Mouse (Mus musculus): ENCODE data around the gene Gm39566.

The Gm39566 gene

GRCm38 (mm10) chr11:69833554-69833953 is 18.5 kb upstream of the Gm39566 start:
- DNase-seq: no peak

GRCm38 (mm10) chr11:69828832-69829231 is 13.7 kb upstream of the Gm39566 start:
- DNase-seq: no peak

DNA sequence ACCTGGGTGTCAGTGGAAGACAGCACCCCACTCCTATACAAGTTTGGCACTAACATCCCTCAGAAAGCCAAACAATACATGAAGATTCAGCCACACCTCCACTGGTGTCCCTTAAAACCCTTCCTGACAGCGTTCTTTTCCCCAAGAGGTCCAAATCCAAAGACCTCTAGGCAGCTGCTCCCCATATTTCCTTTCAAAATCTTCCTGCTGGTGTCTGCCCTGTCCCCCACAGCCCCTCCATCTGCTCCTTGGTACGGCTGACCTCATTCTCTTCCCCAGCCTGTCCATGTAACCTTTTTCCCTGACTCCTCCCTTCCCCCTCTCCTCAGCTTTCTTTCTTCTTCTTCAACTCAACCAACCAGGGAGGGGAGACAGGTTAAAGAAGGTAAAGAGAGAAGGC is 8.4 kb upstream of the Gm39566 start:
- DNase-seq: no peak

DNA sequence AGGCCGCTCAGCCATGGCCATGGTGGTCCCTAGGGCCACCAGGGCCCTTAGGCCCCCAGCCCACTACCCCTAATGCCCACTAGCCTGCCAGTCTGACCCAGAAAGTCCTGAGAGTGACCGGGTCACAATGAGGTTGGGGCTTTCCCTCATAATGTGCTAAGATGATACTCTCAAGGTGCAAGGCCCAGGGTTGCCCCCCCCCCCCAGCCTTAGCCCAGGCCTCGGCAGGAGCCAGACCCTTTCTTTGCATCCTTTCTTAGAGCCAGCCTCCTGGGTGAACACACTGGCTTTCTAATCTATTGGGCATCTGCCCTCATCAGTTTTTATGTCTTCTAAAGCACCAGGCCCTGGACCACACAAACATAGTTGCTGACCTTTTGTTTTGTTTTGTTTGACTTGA is 7.0 kb upstream of the Gm39566 start, which contains the start of gene Spem1:
Gene Spem1, minus strand, starts transcription at position 101 of the 400 bp plus-strand sequence.
- DNase-seq: no peak

- DNase-seq: no peak
Observed at GRCm38 (mm10) chr11:69818871-69819270, 3.8 kb upstream of the Gm39566 start.

DNA sequence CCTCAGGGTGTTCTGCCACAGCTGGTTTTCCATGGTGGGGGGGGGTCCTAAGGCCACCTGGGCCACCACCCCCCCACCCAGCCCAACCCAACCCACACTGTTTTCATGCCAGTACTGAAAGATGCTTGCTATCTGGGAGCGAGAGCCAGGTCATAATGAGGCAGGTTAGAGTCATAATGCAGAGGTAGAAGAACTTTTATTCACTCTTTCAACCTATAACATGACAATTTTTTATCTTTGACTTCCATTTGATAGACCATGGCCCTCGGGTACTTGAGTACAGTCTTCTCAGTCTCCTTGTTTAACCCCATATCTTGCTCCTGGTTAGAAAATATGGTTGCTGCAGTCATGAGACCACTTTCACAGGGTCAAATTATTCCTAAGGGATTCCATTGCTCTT is 3.3 kb upstream of the Gm39566 start, which contains the start of gene Spem2:
Gene Spem2, minus strand, starts transcription at position 101 of the 400 bp plus-strand sequence.
- no peak for DNase-seq

DNA sequence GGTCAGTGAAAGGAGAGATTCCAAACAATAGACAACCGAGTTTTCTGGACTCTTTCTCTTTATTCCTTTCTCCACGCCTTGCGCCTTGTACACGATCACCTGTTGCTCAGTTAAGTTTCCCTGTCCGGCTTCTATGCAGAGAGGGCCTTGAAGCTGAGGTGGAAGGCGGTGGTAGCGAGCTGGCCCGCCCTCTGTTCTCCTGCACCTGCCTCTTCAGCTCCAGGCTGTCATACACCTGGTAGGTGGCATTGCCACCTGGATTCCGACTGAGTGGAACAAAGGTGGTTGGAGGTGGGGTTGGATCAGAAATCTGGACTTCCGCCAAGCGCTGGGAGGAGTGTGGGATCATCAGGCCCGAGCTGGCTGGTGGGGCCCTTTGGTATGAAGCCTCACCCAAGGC is 1.4 kb upstream of the Gm39566 start:
- DNase-seq: no peak

- DNase-seq: no peak
Observed at GRCm38 (mm10) chr11:69810280-69810679, 4.8 kb downstream of the Gm39566 start.

GRCm38 (mm10) chr11:69807641-69808040 is 7.5 kb downstream of the Gm39566 start:
- DNase-seq: no peak

DNA sequence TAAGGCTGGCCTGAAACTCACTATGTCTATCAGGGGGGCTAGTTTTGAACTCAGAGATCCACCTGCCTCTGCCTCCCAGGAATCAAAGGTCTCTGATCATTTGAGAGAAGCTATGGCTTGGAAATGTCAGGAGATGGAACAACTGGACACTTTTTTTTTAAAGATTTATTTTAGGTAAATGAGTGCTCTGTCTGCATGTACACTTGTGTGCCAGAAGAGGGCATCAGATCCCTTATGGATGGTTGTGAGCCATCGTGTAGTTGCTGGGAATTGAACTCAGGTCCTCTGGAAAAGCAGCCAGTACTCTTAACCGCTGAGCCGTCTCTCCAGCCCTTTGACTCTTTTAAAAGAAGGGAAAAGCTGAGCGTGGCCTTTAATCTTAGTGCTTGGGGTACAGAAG is 8.7 kb downstream of the Gm39566 start:
- DNase-seq: no peak

DNA sequence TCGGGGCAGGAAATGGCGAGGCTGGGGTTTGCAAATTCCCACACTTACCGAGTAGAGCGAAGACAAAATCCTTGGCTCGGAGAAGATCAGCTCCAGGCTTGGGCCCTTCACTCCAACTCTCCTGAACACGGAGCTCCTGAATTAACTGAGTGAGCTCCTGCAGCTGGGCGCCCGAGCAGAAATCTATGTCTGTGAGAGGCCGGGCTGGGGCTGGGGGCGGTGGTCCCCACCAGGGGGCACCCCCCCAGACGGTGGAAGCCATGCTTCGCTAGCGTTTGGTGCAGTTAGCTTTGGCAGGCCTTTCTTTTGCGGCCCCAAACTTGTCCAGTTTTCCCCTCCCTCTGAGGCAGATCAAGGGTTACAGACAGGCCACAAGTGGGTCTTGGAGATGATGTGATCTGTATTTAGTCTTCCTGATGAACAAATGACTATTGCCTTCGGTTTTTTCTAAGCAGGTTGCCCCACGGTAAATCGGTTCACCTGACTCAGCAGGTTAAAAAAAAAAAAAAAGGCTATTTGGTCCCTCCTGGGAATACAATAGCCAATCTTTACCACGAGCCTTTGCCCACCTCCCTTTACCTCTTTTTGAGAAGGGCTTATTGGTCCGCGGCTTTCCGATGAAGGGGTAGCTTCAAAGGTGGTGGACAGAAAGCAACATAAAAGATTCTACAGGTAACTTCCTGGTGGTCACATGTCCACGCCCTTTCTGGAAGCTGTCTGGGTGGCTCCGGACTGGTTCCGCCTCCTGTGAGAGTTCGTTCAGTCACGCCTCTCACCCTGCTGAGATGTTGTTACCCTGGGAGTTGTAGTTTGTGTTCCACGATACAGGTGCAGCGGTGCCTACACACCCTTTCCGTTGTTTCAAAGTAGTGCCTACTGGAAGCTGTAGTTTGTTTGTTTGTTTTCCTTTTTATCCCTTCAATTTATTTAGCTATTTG is 9.9 kb downstream of the Gm39566 start, which contains the start of gene Tmem102:
Gene Tmem102, minus strand, starts transcription at position 653 of the 938 bp plus-strand sequence.
- DNase-seq: peak; percentile 85 to 90

DNA sequence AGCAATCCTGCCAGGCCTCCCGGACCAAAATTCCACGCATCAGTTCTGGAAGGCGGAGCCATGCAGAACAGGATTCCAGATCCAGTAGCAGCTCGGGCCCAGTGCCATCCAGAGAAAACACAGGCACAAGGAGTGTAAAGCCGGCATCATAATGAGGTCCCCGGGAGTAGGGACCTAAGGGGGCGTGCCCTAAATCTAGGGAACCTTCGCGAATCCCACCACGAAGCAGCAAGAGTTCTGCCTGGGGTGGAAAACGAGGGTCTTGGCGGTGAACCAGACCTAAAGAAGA is 10.5 kb downstream of the Gm39566 start:
- peak; percentile 46 to 55 for DNase-seq

DNA sequence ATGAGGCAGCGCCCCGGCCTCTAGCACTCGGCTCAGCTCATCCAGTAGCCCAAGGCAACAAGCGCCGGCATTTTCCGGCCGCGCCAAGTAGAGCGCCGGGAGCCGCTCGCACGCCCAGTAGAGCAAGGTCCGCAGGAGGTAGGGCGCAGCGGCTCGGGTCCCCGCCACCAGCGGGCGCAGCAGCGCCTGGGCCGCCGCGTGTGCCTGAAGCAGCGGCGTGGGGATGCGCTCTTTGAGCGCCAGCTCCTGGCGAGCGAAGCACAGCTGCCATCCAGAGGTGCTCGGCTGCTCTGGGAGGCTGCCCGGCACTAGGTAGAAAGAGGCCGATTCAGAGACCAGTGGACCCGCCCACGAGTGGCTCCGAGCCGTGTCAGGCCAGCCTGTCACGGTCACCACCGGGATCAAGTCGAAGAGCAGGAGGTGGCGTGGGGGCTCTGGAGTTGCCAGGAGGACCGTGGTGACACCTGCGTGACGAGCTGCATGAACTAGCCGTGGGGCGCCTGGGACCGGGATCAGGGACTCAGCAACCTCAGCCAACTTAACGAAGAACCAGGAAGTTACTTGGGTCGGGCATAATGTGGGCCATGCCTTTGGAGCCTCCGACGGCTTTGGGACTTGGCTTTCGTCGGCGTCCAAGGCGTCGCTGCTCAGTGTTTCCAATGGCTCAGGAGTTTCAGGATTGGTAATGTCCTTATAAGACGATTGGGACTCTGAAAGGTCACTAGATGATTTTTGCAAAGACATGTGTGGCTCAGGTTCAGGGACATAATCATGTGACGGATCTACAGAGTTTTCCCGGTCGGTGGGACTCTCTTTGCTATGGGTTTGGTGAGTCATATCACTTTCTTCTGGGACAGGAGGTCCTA is 11.1 kb downstream of the Gm39566 start:
- DNase-seq: peak; percentile 79 to 83

GRCm38 (mm10) chr11:69803328-69803727 is 11.8 kb downstream of the Gm39566 start:
- DNase-seq: no peak

DNA sequence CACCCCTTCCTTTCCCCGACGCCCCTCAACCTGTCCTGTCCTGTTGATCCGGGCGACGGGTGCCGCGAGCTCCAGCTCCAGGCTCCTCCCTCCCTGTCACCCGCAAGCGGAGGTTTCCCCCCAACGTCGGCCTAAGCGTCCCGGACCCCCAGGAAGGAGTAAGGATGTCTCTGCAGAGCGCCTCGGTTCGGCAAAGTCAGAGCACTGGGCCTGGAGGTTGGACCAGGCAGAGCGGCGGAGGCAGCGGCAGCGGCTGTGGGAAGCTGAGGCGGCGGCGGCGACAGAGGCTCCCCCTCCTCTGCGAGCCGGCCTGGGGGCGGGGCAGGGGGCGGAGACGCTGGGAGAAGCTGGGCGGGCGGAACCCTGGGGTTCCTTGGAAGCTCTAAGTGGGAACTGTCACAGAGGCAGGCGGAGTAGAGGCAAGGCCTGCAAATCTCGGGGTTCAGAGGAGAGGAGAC is 12.4 kb downstream of the Gm39566 start:
- peak; percentile 90 to 93 for DNase-seq

DNA sequence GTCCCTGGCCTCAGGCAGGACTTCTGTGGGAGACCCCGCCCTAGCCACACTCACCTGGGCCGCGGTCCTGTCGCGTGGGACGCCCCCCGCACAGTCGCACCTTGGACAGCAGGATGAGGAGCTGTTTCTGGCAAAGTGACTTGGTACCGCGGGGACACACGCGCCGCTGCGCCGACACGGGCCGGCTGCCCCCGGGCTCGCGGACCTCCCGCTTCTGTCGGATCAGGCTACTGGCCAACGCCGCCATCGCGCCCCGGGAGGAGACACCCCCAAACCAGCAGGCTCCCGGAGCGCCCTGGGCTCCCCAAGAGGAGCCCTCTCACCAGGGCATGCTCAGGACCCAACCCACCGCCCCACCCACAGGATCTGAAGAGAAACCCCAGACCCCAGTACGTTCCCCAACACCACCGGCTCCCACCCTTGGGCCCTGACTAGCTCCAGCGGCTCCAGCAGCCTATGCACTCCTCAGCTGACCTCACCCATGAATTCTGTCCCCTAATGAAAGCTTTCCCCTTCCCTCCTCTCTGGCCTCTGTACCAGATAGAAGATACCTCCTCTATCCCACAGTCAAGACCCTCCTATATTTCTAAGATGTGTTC is 13.6 kb downstream of the Gm39566 start, which contains the start of gene Fgf11:
Gene Fgf11, minus strand, starts transcription at position 479 of the 599 bp plus-strand sequence.
- no peak for DNase-seq

- peak in 1 of 2 experiments; percentile 64 for DNase-seq
Observed at GRCm38 (mm10) chr11:69800392-69801197, 14.5 kb downstream of the Gm39566 start.

DNA sequence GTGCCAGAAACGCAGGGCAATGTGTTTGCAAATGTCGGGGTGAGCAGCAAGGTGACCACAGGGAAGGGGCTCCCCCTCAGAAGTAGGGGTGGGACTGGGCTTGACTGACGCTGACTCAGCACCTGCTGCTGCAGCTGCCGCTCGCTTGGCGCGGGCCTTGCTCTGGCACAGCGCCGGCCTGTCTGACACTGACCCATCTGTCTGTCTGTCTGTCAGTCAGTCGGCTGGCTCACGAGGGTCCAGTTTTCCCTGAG is 15.0 kb downstream of the Gm39566 start:
- no peak for DNase-seq

DNA sequence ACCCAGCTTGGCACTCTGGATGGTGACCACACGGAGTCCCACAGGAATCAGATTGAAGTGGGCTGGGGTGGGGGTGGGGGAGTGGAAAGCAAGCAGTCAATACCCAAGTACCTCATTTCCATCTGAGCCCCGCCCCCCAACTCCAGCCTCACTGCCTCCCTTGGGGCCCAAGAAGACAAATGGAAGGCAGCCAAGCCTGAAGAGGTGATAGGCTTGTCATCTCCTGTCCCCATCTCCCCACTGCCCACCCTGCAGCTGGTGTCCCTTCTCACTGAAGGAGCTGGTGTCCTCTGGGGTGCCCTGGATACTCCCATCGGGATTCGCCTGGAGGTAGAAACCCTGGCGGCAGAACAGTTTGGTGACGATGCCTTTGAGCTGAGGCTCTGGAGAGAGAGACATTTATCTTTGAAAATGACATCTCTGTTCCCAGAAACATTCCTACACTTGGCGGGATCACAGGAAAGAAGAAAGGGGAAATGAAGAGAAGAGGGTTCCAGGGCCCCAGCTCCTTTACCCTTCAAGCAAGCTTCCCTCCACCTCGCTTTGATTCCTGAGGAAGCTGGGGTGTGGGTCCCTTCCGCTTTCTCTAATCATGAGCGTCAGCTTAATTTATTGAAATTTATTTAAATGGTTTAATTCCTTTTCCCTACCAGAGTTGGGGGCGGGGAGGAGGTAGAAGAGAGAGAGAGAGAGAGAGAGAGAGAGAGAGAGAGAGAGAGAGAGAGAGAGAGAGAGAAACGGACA is 15.5 kb downstream of the Gm39566 start:
- no peak for DNase-seq

GRCm38 (mm10) chr11:69797924-69798323 is 17.2 kb downstream of the Gm39566 start:
- DNase-seq: no peak

- no peak for DNase-seq
Observed at GRCm38 (mm10) chr11:69795983-69796435, 19.1 kb downstream of the Gm39566 start.

All from lung, adult 18-20 months (tissue).